Mouse (Mus musculus) thymus, adult 2 months (tissue): ENCODE data around the gene Kctd7.

ENCODE experiments used
- CTCF ChIP-seq: fragments of 200-500 bp; IDR thresholded peaks from 2 replicates; pipeline ENCODE4 v1.5.1; 2012; ENCODE audit warnings: mild to moderate bottlenecking, control low read depth, low read length, moderate library complexity, borderline replicate concordance; ENCODE audit not compliant: control insufficient read depth, poor library complexity, insufficient read depth; ENCODE audit errors: extremely low read depth
- POLR2A ChIP-seq: fragments of 200-500 bp; IDR thresholded peaks from 2 replicates; pipeline ENCODE4 v1.6.1; 2012; ENCODE audit warnings: mild to moderate bottlenecking, low read length, control low read depth, moderate library complexity; ENCODE audit not compliant: control insufficient read depth, poor library complexity, insufficient read depth; ENCODE audit errors: extremely low read depth

DNA sequence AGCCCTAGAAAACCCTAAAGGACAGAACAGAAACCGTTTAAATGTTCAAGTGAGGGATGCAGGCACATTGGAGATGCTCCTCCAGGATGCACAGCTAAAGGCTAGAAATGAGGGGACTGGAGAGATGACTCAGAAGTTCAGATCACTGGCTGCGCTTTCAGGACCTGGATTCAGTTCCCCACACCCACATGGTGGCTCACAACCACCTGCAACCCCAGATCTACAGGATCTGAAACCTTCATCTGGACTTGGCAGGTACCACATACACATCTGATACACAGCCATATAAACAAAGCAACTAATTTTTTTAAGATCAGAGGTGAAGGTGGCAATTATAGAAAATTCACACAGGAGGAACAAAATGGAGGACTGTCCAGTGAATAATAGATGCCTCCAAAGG is 22.3 kb upstream of the Kctd7 start:
- TF ChIP-seq CTCF (no peak), POLR2A (no peak)
